Mouse (Mus musculus): Measurements from ENCODE around the gene Ttc36. TPM values are rescaled to one million over a fixed set of nuclear protein-coding genes. Genes with fewer than 3 reads are reported as not detected.

Ttc36 gene
- total and polyA plus RNA-seq, 3 experiments = 0.96 to 1.3 (median 0.97) TPM

- no peak for TF ChIP-seq EP300 (IDR thresholded peaks at IDR 0.05; ENCODE audit: insufficient read depth, low read depth, low read length)
- no peak for TF ChIP-seq POLR2A (IDR thresholded peaks at IDR 0.05; ENCODE audit: insufficient read depth, low read depth, low read length)
- TF ChIP-seq CTCF (IDR thresholded peaks at IDR 0.05) = no peak
- no peak overlapping the region for H3K27ac ChIP-seq
- DNase-seq = no peak
- no peak overlapping the region for H3K4me3 ChIP-seq
- WGBS = 95% methylated on average over 10 of the region's 10 CpGs
- intact Hi-C loops (cut with DNase I) = no loop called here
- no peaks in the 10 kb centered on the region for H3K36me3 ChIP-seq (ENCODE audit: control insufficient read depth, insufficient read depth, low read length)
- no peaks in the 10 kb centered on the region for H3K27me3 ChIP-seq (ENCODE audit: control insufficient read depth, insufficient read depth, low read length)
- H3K79me2 ChIP-seq (replicated peaks; ENCODE audit: control insufficient read depth, insufficient read depth, low read length) = no peaks in the 10 kb centered on the region
- H3K4me1 ChIP-seq (ENCODE audit: control insufficient read depth, insufficient read depth, low read length) = no peaks in the 10 kb centered on the region
- H3K9ac ChIP-seq (ENCODE audit: low read depth, low read length) = no peak overlapping the region
These were observed 4.9 kb upstream of the Ttc36 start for GRCm38 (mm10) chr9:44807778-44808177.

GRCm38 (mm10) chr9:44807141-44807540 is 4.3 kb upstream of the Ttc36 start:
- no peak for TF ChIP-seq POLR2A (IDR thresholded peaks at IDR 0.05; ENCODE audit: insufficient read depth, low read depth, low read length)
- no peak for TF ChIP-seq EP300 (IDR thresholded peaks at IDR 0.05; ENCODE audit: insufficient read depth, low read depth, low read length)
- TF ChIP-seq CTCF (IDR thresholded peaks at IDR 0.05) = no peak
- H3K27me3 ChIP-seq (ENCODE audit: control insufficient read depth, insufficient read depth, low read length) = no peaks in the 10 kb centered on the region
- DNase-seq = no peak
- WGBS = 64% methylated on average over 5 of the region's 5 CpGs
- intact Hi-C loops (cut with DNase I) = no loop called here
- no peaks in the 10 kb centered on the region for H3K4me1 ChIP-seq (ENCODE audit: control insufficient read depth, insufficient read depth, low read length)
- H3K79me2 ChIP-seq (replicated peaks; ENCODE audit: control insufficient read depth, insufficient read depth, low read length) = no peaks in the 10 kb centered on the region
- no peak overlapping the region for H3K4me3 ChIP-seq
- no peak overlapping the region for H3K9ac ChIP-seq (ENCODE audit: low read depth, low read length)
- H3K36me3 ChIP-seq (ENCODE audit: control insufficient read depth, insufficient read depth, low read length) = no peaks in the 10 kb centered on the region
- no peak overlapping the region for H3K27ac ChIP-seq

GRCm38 (mm10) chr9:44805536-44805935 is 2.7 kb upstream of the Ttc36 start:
- Histone ChIP-seq H3K4me1 (ENCODE audit: control insufficient read depth, insufficient read depth, low read length) (no peaks in the 10 kb centered on the region), H3K27me3 (ENCODE audit: control insufficient read depth, insufficient read depth, low read length) (no peaks in the 10 kb centered on the region), H3K79me2 (replicated peaks; ENCODE audit: control insufficient read depth, insufficient read depth, low read length) (no peaks in the 10 kb centered on the region), H3K27ac (no peak overlapping the region), H3K4me3 (no peak overlapping the region), H3K36me3 (ENCODE audit: control insufficient read depth, insufficient read depth, low read length) (no peaks in the 10 kb centered on the region), H3K9ac (ENCODE audit: low read depth, low read length) (no peak overlapping the region)
- intact Hi-C loops (cut with DNase I) = no loop called here
- WGBS = 84% methylated on average over 5 of the region's 5 CpGs
- no peak for DNase-seq
- TF ChIP-seq POLR2A (IDR thresholded peaks at IDR 0.05; ENCODE audit: insufficient read depth, low read depth, low read length) = no peak
- TF ChIP-seq CTCF (IDR thresholded peaks at IDR 0.05) = no peak
- TF ChIP-seq EP300 (IDR thresholded peaks at IDR 0.05; ENCODE audit: insufficient read depth, low read depth, low read length) = no peak

GRCm38 (mm10) chr9:44804678-44805077 is 1.8 kb upstream of the Ttc36 start:
- DNase-seq = no peak
- Histone ChIP-seq H3K4me1 (ENCODE audit: control insufficient read depth, insufficient read depth, low read length) (no peaks in the 10 kb centered on the region), H3K27me3 (ENCODE audit: control insufficient read depth, insufficient read depth, low read length) (no peaks in the 10 kb centered on the region), H3K4me3 (no peak overlapping the region), H3K9ac (ENCODE audit: low read depth, low read length) (no peak overlapping the region), H3K36me3 (ENCODE audit: control insufficient read depth, insufficient read depth, low read length) (no peaks in the 10 kb centered on the region), H3K27ac (no peak overlapping the region), H3K79me2 (replicated peaks; ENCODE audit: control insufficient read depth, insufficient read depth, low read length) (no peaks in the 10 kb centered on the region)
- 91% methylated on average over 10 of the region's 10 CpGs for WGBS
- intact Hi-C loops (cut with DNase I) = no loop called here
- TF ChIP-seq EP300 (IDR thresholded peaks at IDR 0.05; ENCODE audit: insufficient read depth, low read depth, low read length) (no peak), POLR2A (IDR thresholded peaks at IDR 0.05; ENCODE audit: insufficient read depth, low read depth, low read length) (no peak), CTCF (IDR thresholded peaks at IDR 0.05) (no peak)

- no peaks in the 10 kb centered on the region for H3K27me3 ChIP-seq (ENCODE audit: control insufficient read depth, insufficient read depth, low read length)
- no peak overlapping the region for H3K9ac ChIP-seq (ENCODE audit: low read depth, low read length)
- TF ChIP-seq EP300 (IDR thresholded peaks at IDR 0.05; ENCODE audit: insufficient read depth, low read depth, low read length) = no peak
- no peak for TF ChIP-seq POLR2A (IDR thresholded peaks at IDR 0.05; ENCODE audit: insufficient read depth, low read depth, low read length)
- TF ChIP-seq CTCF (IDR thresholded peaks at IDR 0.05) = no peak
- 74% methylated on average over 6 of the region's 6 CpGs for WGBS
- H3K79me2 ChIP-seq (replicated peaks; ENCODE audit: control insufficient read depth, insufficient read depth, low read length) = no peaks in the 10 kb centered on the region
- no peaks in the 10 kb centered on the region for H3K4me1 ChIP-seq (ENCODE audit: control insufficient read depth, insufficient read depth, low read length)
- H3K36me3 ChIP-seq (ENCODE audit: control insufficient read depth, insufficient read depth, low read length) = no peaks in the 10 kb centered on the region
- intact Hi-C loops (cut with DNase I) = no loop called here
- DNase-seq = no peak
- H3K4me3 ChIP-seq = no peak overlapping the region
- no peak overlapping the region for H3K27ac ChIP-seq
These were observed 1.2 kb downstream of the Ttc36 start for GRCm38 (mm10) chr9:44801669-44802068.

GRCm38 (mm10) chr9:44799958-44800324 is 2.9 kb downstream of the Ttc36 start:
- intact Hi-C loops (cut with DNase I) = no loop called here
- Histone ChIP-seq H3K4me1 (ENCODE audit: control insufficient read depth, insufficient read depth, low read length) (no peaks in the 10 kb centered on the region), H3K27ac (no peak overlapping the region; the same call in 1 of the 2 replicates), H3K27me3 (ENCODE audit: control insufficient read depth, insufficient read depth, low read length) (no peaks in the 10 kb centered on the region), H3K36me3 (ENCODE audit: control insufficient read depth, insufficient read depth, low read length) (no peaks in the 10 kb centered on the region), H3K79me2 (replicated peaks; ENCODE audit: control insufficient read depth, insufficient read depth, low read length) (no peaks in the 10 kb centered on the region), H3K4me3 (peak overlapping the region; percentile 58), H3K9ac (ENCODE audit: low read depth, low read length) (no peak overlapping the region)
- TF ChIP-seq POLR2A (IDR thresholded peaks at IDR 0.05; ENCODE audit: insufficient read depth, low read depth, low read length) = no peak
- TF ChIP-seq CTCF (IDR thresholded peaks at IDR 0.05) = no peak
- no peak for TF ChIP-seq EP300 (IDR thresholded peaks at IDR 0.05; ENCODE audit: insufficient read depth, low read depth, low read length)
- 43% methylated on average over 9 of the region's 9 CpGs for WGBS
- no peak for DNase-seq

Data from heart, adult 2 months (tissue).